Mouse (Mus musculus): Measurements from ENCODE around the gene Ier3. TPM values are rescaled to one million over a fixed set of nuclear protein-coding genes. Genes with fewer than 3 reads are reported as not detected.
"Not testable (repeated sequence)": the region's sequence is repeated elsewhere in the genome, so short reads cannot be mapped to it uniquely, and the experiment has no call there.

Ier3 gene
- total RNA-seq, 2 experiments from 2014 or later, result 4.8 to 5.1 TPM

DNA sequence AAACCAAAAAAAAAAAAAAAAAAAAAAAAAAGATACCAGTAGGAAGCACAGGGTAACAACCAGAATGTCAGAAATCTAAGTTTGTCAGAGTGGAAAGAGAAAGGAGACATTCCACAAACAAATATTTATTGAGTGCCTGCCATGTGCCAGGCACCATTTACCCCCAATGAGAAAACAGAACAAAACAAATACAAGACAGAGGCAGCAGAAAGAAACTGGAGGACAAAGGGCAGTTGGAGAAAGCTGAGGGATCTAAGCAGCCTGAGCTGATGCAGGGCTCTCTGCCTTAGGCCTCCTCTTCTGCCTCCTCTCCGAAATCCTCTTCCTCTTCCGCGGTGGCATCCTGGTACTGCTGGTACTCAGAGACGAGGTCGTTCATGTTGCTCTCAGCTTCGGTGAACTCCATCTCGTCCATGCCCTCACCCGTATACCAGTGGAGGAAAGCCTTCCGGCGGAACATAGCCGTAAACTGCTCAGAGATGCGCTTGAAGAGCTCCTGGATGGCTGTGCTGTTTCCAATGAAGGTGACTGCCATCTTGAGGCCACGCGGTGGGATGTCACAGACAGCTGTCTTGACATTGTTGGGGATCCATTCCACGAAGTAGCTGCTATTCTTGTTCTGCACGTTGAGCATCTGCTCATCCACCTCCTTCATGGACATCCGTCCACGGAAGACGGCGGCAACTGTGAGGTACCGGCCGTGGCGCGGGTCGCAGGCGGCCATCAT is 13.4 kb downstream of the Ier3 start:
- intact Hi-C loops (cut with DNase I), result loop anchor here (2.0 kb wide), 1 partner anchor 32 kb away; no protein-coding TSS in a partner anchor
- peak; percentile 32 for DNase-seq

DNA sequence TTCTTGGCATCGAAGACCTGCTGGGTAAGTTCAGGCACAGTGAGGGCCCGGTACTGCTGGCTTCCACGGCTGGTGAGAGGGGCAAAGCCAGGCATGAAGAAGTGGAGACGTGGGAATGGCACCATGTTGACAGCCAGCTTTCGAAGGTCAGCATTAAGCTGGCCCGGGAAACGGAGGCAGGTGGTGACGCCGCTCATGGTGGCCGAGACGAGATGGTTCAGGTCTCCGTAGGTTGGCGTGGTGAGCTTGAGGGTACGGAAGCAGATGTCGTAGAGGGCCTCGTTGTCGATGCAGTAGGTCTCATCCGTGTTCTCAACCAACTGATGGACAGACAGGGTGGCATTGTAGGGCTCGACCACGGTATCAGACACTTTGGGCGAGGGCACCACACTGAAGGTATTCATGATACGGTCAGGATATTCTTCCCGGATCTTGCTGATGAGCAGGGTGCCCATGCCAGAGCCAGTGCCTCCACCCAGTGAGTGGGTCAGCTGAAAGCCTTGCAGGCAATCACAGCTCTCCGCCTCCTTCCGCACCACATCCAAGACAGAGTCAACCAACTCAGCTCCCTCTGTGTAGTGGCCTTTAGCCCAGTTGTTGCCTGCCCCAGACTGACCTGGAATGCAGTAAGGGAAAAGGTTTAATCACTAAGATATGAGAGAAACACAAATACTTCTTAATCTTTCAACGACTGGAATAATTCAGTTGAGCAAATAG is 14.1 kb downstream of the Ier3 start:
- intact Hi-C loops (cut with DNase I), result loop anchor here (2.0 kb wide), 1 partner anchor 31 kb away; no protein-coding TSS in a partner anchor

DNA sequence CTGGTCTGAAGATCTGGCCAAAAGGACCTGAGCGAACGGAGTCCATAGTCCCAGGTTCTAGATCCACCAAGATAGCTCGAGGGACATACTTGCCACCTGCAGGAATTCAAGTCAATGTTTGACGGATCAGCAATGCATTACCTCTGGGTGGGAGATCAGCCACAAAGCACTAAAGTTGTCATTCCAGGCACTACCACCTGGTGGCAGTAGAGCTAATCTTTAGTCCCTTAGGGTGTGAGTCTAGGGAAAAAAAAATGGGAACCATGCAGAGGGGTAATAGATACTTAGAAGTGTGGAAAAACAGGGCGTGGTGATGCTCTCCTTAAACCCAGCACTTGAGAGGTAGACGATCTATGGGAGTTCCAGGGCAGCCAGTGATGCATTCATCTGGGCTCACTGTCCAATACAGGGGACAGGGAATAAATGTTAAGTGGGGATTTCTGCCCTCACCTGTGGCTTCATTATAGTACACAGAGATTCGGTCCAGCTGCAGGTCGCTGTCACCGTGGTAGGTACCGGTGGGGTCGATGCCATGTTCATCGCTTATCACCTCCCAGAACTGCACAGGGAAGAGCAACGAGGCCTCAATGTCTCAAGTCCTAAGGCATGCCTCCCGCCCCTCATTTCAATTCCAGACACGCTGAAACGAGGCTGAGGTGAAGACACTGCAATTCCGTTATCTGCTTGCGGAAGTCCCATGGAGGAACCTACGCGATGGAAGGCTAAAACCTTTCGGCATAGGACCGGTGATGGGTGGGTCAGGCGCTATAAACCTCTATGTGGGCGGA is 14.9 kb downstream of the Ier3 start:
- intact Hi-C loops (cut with DNase I), result no loop called here
- peak; percentile 87 for DNase-seq

More for the DNA sequence above, 14.1 kb downstream of the Ier3 start:
- DNase-seq, result no peak

DNA sequence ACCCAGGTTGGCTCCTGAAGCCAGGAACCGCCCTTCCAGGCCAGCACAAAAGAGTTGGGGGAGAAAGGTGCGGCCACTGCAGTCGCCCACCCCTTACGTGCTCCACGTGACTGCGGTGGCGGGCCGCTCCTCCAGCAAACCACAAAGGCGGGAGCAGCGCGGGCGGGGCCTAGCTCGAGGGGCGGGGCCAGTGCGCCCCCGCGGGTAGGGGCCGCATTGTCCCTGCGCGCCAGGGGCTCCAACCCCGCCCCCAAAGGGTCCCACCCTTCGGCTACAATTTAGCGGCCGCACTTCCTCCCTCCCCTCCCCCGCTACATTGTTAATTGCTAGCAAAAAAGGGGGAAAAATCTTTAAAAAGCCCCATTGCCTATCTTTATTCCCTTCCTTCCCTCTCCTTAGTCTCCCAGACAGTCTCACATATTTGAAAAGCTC is 15.5 kb downstream of the Ier3 start:
- DNase-seq, result peak; percentile 95
- intact Hi-C loops (cut with DNase I), result no loop called here

DNA sequence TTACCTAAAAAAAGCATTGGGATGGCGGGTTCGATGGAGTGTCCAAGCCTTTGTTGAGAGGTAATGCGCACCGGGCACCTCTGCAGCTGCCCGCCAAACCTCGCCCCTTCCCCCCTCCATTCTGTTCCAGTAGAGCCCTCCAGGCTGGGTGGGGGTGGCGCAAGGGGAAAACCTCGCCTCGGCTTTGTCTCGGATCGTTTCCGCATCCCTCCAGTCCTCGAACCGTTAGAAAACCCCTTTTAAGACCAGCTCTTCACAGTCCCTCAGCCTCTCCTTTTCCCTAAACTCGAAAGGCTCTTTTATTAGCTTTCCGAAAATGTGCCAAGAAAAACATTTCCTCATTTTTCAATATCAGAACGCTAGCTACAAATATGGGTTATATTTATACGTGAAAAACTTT is 16.0 kb downstream of the Ier3 start:
- DNase-seq, result peak; percentile 75
- intact Hi-C loops (cut with DNase I), result no loop called here

DNA sequence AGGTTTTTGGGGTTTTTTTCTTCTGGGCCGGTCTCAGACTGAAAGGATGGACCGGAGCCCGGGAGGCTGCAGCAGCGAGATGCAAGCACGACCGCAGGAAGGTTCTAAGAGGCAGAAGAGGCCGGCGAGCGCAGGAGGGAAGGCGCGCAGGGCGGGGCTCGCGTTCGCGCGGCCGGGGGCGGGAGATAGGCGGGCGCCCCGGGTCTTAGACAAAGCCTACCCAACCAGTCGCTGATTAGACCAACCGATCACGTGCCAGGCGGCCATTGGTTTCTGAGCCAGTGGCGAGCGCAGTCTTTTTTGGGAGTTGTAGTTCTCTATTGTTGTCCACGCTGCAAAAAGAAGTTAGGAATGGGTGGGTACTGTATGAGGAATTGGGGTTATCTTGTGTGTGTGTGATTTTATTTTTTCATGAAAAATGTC is 16.6 kb downstream of the Ier3 start, which contains the start of gene Tubb5:
Gene Tubb5, minus strand, starts transcription at position 185 of the 423 bp plus-strand sequence.
- peak; percentile 98 for DNase-seq
- intact Hi-C loops (cut with DNase I), result no loop called here

DNA sequence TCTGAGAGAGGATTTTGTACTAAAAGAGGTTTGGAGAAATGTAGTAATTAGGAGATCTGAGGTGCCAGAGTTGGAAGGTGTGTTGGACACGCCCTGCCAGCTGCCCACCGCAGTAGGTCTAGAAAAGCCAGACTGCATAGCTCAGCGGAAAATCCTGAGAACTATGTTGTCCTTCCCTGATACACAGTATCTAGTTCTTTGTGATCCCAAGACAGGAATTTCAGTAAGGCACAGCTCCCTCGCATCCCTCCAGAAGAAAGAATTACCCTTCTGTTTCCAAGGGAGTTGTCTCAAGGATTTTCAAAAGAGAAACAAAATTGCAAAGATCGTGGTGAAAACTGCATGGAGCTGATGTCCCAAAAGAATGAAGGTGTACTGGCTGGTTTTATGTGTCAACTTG is 17.1 kb downstream of the Ier3 start:
- DNase-seq, result peak; percentile 53
- intact Hi-C loops (cut with DNase I), result no loop called here

DNA sequence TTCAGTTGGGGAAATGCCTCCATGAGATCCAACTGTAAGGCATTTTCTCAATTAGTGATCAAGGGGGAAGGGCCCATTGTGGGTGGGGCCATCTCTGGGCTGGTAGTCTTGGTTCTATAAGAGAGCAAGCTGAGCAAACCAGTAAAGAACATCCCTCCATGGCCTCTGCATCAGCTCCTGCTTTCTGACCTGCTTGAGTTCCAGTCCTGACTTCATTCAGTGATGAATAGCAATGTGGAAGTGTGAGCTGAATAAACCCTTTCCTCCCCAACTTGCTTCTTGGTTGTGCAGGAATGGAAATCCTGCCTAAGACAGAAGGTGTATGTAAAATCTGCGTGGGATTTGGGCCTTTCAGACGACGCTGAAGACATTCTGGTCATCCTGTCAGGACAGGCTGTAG is 17.5 kb downstream of the Ier3 start:
- DNase-seq, result peak; percentile 38
- intact Hi-C loops (cut with DNase I), result not testable (repeated sequence)

DNA sequence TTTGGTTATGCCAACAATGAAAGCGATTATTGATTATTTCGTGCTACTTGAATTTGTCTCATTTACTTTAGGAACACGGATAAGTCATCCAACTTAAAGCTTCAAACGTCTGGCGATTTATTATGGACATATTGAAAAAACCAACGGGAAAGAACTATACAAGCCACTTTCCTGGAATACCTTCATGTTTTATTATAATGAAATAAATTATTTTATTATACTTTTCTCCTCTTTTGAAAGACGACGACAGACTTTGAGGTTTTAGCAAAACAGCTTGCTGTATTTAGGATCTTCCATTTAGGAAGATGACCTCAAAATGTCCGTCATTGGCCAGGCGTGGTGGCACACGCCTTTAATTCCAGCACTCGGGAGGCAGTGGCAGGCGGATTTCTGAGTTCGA is 19.1 kb downstream of the Ier3 start:
- intact Hi-C loops (cut with DNase I), result no loop called here
- DNase-seq, result no peak

DNA sequence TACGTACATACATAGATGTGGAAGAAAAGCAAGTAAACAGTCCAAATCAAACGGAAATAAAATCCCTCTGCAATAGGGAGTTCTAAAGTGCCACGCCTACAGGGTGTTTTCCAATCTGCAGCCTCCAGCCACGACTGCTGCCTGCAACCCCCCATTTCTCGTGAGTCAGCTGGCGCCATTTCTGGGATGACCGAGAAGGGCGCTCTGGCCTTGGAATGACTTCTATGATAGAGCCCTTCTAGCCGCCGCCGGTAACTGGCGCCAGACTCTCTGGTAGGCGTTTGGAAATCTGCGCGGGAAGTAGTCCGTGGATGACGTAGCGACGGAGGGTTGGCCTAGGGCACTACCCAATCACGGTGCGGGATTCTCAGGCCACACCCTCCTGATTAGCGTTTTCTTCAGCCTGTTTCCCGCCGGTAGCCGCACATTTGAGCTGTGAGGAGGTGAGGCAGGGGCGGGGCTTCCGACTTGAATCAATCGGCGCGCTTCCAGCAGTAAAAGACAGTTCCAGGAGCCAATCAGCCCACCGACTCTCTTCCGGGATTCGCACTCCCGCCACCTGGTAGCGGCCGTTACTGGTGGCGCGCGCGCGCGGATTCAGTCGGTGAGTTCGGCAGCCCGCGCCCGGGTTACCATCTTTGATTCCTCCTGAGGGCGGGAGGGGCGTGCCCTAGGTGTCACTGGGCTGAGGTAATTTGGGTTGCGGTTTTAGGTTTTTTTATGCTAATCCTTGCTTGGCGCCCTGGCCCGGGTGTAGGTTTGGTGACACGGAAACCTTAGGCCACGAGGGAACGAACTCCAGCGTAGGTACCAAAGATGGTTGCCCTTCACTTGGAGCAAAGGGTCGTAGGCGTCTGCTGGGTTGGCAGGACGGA is 19.8 kb downstream of the Ier3 start, which contains the start of gene Mdc1:
Gene Mdc1, plus strand, starts transcription at position 440 of the 875 bp plus-strand sequence.
- intact Hi-C loops (cut with DNase I), result no loop called here
- DNase-seq, result peak; percentile 100

DNA sequence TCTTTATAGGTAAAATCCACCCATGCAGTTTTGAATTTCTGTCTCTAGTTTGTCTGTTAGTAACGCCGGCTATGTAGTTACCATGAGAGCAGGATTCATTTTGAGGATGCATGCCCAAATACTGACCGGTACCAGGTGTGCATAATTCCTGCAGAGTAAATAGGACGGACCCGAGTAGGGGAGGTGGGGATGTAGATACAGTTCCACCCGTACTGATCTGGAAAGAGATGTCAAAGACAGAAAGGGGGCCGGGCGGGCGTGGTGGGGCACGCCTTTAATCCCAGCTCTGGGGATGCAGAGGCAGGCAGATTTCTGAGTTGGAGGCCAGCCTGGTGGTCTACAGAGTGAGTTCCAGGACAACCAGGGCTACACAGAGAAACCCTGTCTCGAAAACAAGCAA is 20.5 kb downstream of the Ier3 start:
- intact Hi-C loops (cut with DNase I), result no loop called here
- no peak for DNase-seq

DNA sequence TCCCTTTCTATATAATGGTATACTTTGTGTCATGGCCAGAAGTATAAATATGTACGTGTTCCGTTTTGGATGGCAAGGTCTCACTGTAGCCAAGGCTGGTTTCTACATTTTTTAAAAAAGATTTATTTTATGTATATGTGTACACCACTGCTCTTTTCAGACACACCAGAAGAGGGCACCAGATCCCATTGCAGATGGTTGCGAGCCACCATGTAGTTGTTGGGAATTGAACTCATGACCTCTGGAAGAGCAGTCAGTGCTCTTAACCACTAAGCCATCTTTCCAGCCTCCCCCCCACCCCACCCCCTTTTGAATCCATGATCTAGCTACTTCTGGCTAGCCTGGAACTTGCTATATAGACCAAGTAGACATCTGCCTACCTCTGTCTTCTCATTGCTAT is 22.0 kb downstream of the Ier3 start:
- intact Hi-C loops (cut with DNase I), result no loop called here
- DNase-seq, result no peak

DNA sequence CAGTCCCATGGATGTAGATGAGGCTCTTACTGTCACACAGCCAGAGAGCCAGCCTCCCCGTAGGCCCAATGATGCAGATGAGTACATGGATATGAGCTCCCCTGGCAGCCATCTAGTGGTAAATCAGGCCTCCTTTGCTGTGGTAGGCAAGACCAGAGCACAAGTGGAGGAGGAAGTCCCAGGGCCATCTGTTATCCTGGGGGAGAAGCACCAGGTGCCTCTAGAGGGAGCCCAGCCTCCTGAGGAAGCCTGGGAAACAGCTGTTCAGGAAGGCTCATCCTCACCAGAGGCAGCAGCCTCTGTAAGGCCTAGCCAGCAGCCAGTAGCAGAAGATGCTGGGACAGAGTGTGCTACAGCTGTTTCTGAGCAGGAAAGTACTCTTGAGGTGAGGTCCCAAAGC is 26.6 kb downstream of the Ier3 start:
- no peak for DNase-seq
- intact Hi-C loops (cut with DNase I), result no loop called here

DNA sequence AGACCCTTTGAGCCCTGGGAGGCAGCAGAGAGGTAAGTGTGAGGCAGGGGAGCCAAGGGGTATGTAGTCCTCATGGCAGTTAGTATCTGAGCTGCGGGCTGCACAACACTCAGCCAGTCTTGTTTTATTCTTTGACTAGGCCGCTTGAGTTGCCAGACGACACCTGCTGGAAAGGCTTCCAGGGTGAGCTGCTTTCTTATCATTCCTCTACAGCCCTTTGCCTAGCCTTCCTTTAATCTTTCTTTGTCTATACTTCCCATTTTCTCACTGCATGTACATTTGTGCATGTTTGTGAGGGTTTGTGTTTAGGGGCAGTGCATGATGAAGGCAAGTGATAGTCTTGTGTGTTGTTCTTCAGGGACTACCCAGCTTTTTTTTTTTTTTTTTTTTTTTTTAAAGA is 29.5 kb downstream of the Ier3 start:
- intact Hi-C loops (cut with DNase I), result no loop called here
- no peak for DNase-seq

DNA sequence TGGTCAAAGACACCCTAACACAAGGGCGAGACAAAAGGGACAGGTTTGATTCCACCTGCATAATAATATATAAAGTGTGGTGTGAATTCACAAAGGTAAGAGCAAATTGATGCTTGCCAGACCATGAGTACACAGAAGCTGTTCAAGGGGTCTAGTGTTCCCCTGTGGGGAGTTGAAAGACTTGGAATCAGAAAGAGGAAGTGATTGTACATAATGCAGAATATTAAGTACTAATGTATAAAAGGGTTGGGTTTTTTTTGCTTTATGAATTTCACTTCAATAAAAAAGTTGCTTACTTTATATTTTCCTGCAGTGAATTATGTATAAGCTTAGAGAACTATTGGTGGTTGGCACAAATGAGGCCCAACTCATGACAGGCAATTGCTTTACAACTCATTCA is 37.9 kb downstream of the Ier3 start:
- intact Hi-C loops (cut with DNase I), result no loop called here
- no peak for DNase-seq

DNA sequence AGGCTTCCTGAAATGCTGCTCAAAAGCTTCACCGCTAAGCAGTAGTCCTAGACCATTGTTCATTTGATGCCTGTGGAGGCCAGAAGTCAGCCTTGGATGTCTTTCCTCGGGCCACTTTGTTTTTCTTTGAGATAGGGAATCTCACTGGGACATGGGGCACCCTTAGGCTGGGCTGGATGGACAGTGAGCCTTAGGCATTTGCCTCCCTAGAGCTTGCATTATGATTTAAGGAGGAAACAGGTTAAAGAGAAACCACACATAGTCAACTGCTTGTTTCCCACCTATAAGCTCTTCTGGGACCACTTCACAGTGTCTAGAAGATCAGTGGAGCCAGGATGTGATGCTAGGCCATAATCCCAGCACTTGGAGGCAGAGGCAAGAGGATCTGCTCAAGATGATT is 38.4 kb downstream of the Ier3 start:
- intact Hi-C loops (cut with DNase I), result no loop called here
- no peak for DNase-seq

DNA sequence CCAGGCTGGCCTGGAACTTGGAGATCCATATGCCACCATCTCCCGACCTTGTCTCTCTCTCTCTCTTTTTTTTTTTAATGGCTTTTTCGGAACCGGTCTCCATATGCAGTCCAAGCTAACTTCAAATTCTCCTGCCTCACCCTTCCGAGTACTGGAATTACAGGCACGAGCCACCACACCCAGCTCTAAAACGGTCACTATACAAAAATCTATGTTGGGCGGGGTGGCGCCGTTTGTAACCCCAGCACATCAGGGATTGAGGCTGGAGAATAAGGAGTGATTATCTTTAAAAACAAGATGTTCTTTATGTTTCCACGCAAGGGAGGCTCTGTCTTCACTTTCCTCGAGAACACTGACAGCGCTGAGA is 39.3 kb downstream of the Ier3 start:
- intact Hi-C loops (cut with DNase I), result no loop called here
- DNase-seq, result no peak

DNA sequence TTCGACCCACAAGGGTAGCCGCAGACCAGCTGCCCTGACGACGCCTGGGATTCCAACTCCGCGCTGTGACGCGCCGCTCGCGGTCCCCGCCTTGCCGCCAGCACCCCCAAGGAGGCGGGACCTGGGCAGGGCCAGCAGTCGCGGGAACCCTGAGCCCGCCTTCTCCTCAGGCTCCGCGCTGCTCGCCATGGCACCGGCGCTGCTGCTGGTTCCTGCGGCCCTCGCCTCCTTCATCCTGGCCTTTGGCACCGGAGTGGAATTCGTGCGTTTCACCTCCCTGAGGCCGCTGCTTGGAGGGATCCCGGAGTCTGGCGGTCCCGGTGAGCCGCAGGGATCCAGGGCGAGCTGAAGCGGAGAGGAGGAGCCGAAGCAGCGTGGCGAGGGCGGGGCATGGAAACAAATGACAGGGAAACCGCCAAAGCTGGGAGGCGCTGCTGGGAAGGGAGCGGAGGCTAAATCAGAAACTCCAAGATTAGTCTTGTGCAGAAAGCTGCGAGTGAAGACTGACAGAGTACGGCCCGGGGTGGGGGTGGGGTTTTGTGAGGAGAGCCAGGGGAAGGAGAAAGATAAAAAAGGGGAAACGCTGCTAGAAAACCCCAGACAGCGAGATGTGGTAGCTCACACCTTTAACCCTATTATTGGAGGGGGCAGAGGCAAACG is 39.8 kb downstream of the Ier3 start, which contains the start of gene Nrm:
Gene Nrm, plus strand, starts transcription at position 121 of the 660 bp plus-strand sequence.
- intact Hi-C loops (cut with DNase I), result no loop called here
- peak; percentile 91 for DNase-seq

DNA sequence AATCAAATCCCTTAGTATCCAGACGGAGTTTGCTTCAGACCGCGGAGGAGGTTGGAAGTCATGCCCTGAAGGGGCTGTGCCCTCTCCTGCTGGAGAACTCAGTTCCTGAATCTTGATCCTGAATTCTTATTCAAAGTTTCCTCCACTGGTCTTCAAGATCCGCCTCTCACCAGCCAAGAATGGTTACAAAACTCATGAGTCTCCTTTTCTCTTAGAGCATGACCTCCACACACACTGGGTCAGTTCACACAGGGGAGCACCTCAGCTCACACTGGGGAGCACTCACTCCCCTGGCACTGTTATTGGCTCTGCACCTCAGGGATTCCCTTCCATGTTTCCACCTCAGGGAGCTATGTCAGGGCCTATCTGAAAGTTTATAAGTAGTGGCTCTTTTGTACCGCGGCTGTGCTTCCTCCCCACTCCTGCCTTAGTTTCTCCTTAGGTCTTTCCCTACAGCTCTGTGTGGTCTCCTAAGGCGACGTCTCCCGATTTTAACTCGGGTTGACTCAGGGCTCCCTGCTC is 43.4 kb downstream of the Ier3 start:
- no peak for DNase-seq
- intact Hi-C loops (cut with DNase I), result no loop called here

Measured in left cerebral cortex, postnatal 4 days (tissue).